Mouse (Mus musculus): ENCODE results near the gene Sprr2a1. TPM values are rescaled to one million over a fixed set of nuclear protein-coding genes. Genes with fewer than 3 reads are reported as not detected.
"Not testable (repeated sequence)": the region's sequence is repeated elsewhere in the genome, so short reads cannot be mapped to it uniquely, and the experiment has no call there.

Gene Sprr2a1
- polyA plus RNA-seq (2015; fragmentation: Nextera tagmentation; extraction: Ambion mirVana), result not detected in 2 replicates

DNA sequence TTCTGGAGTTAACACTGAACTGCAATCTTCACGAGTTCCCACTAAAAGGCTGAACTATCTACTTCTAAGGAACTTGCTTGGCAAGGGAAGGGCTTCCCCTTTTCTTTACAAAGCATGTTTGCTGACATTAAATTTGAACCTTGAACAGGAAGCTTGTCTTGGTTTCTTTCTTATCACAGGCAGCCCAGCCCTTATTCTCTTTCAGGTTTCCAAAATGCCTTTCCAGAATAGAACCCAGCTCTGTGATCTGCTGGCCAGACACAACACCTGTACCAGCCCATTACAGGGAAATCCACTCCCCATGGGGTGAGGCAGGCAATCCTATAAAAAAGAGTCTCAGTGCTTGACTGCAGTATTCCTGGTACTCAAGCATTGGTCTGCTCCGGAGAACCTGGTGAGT lies at the start of gene Sprr2a1, which contains the start of gene Sprr2a2:
TSS of gene Sprr2a1 (plus strand) at position 231 of the 400 bp plus-strand sequence.
TSS of gene Sprr2a2 (plus strand) at position 352 of the 400 bp plus-strand sequence.
- H3K9me3 ChIP-seq (ENCODE audit: low read length); H3K27ac ChIP-seq (ENCODE audit: low read depth); H3K4me3 ChIP-seq (ENCODE audit: low read depth, low read length); H3K9ac ChIP-seq (replicated peaks); DNase-seq; H3K36me3 ChIP-seq (replicated peaks; ENCODE audit: insufficient read depth, low read length); H3K27me3 ChIP-seq (ENCODE audit: insufficient read depth, low read length); ATAC-seq; H3K4me2 ChIP-seq (ENCODE audit: low read depth, low read length); H3K4me1 ChIP-seq (ENCODE audit: insufficient read depth): not testable (repeated sequence)
- WGBS (ENCODE audit: insufficient replicate concordance), result no CpG with 5 or more reads among the region's 2 CpGs

DNA sequence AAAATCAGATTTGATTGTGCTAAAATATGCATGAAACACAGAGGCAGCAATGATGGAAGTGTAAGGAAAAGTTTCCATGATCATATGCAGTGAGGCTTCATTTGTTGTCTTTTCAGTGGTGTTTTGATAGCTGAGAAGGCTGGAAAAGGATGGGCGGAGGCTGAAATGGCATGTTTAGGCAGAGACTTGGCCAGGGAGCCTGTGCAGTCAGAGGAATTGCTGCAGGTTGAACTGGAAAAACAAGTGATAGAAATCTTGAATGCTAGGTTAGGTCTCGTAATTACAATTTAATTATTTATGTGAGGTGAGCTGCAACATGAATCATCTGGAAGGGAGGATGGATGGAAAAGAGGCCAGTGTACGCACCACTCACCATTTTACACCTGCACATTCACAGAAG lies 45.8 kb upstream of the Sprr2a1 start:
- Histone ChIP-seq H3K4me1 (ENCODE audit: insufficient read depth) (no peaks in the 10 kb centered on the region), H3K36me3 (replicated peaks; ENCODE audit: insufficient read depth, low read length) (no peaks in the 10 kb centered on the region), H3K4me3 (ENCODE audit: low read depth, low read length) (no peak overlapping the region), H3K9ac (replicated peaks) (no peak overlapping the region), H3K27me3 (ENCODE audit: insufficient read depth, low read length) (no peaks in the 10 kb centered on the region), H3K27ac (ENCODE audit: low read depth) (no peak overlapping the region), H3K4me2 (ENCODE audit: low read depth, low read length) (no peak overlapping the region), H3K9me3 (ENCODE audit: low read length) (no peaks in the 10 kb centered on the region)
- ATAC-seq, result no peak
- TF ChIP-seq EP300 (IDR thresholded peaks at IDR 0.05; ENCODE audit: low read depth) (no peak), CTCF (IDR thresholded peaks at IDR 0.05; ENCODE audit: low read depth) (no peak)
- WGBS (ENCODE audit: insufficient replicate concordance), result 70% methylated on average over 3 of the region's 3 CpGs
- no peak for DNase-seq

DNA sequence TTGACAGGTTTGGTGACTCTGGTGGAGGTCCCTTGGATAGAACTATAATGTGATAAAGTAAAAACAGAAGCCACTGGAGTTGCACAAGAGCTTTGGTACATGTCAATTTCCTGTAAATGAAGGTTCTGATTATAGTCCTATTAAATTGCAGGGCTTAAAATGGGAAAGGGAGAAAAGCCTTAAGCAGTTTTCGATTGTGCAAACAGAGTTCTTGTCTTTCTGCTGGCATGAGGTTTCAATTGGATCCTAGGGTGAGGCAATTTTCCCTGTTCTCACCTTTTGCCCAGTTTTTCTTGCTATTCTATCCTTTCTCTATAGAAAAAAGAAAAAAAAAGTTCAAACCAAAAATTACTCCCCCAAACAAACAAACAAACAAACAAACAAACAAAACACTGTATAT lies 38.7 kb upstream of the Sprr2a1 start:
- 71% methylated on average over 1 of the region's 1 CpGs for WGBS (ENCODE audit: insufficient replicate concordance)

DNA sequence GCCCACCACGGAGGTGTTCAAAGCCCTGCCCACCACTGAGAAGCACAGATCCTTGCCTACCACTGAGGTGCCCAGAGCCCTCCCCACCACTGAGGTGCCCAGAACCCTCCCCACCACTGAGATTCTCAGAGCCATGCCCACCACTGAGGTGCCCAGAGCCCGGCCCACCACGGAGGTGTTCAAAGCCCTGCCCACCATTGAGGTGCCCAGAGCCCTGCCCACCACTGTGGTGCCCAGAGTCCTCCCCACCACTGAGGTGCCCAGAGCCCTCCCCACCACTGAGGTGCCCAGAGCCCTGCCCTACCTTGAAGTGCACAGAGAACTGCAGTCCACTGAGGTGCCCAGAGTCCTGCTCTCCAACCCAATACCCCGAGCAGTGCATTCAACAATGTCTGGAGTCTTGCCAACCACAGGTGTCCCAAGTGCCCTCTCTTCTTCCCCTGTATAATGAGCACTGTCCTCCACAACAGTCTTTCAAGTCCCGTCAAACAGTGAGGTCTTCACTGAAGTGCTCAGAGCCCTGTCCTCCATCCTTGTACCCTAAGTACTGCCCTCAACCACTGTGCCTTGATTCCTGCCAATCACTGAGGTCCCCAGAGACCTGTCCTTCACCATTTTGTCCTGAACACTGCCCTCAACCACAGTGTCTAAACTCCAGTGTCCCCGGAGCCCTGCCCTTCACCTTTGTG lies 19.9 kb upstream of the Sprr2a1 start:
- Histone ChIP-seq H3K27me3 (ENCODE audit: insufficient read depth, low read length) (no peaks in the 10 kb centered on the region), H3K9ac (replicated peaks) (no peak overlapping the region), H3K27ac (ENCODE audit: low read depth) (no peak overlapping the region), H3K36me3 (replicated peaks; ENCODE audit: insufficient read depth, low read length) (no peaks in the 10 kb centered on the region), H3K4me3 (ENCODE audit: low read depth, low read length) (no peak overlapping the region), H3K4me1 (ENCODE audit: insufficient read depth) (no peaks in the 10 kb centered on the region), H3K9me3 (ENCODE audit: low read length) (no peaks in the 10 kb centered on the region), H3K4me2 (ENCODE audit: low read depth, low read length) (no peak overlapping the region)
- no peak for DNase-seq
- no peak for ATAC-seq
- 72% methylated on average over 6 of the region's 6 CpGs for WGBS (ENCODE audit: insufficient replicate concordance)
- no peak for TF ChIP-seq EP300 (IDR thresholded peaks at IDR 0.05; ENCODE audit: low read depth)
- TF ChIP-seq CTCF (IDR thresholded peaks at IDR 0.05; ENCODE audit: low read depth), result no peak

More for the DNA sequence above, 38.7 kb upstream of the Sprr2a1 start:
- Histone ChIP-seq H3K27me3 (ENCODE audit: insufficient read depth, low read length) (no peaks in the 10 kb centered on the region), H3K9me3 (ENCODE audit: low read length) (no peaks in the 10 kb centered on the region), H3K4me1 (ENCODE audit: insufficient read depth) (no peaks in the 10 kb centered on the region), H3K9ac (replicated peaks) (no peak overlapping the region), H3K4me2 (ENCODE audit: low read depth, low read length) (no peak overlapping the region), H3K4me3 (ENCODE audit: low read depth, low read length) (no peak overlapping the region), H3K36me3 (replicated peaks; ENCODE audit: insufficient read depth, low read length) (no peaks in the 10 kb centered on the region), H3K27ac (ENCODE audit: low read depth) (no peak overlapping the region)
- no peak for TF ChIP-seq CTCF (IDR thresholded peaks at IDR 0.05; ENCODE audit: low read depth)
- no peak for TF ChIP-seq EP300 (IDR thresholded peaks at IDR 0.05; ENCODE audit: low read depth)
- ATAC-seq (no peak), DNase-seq (no peak)

DNA sequence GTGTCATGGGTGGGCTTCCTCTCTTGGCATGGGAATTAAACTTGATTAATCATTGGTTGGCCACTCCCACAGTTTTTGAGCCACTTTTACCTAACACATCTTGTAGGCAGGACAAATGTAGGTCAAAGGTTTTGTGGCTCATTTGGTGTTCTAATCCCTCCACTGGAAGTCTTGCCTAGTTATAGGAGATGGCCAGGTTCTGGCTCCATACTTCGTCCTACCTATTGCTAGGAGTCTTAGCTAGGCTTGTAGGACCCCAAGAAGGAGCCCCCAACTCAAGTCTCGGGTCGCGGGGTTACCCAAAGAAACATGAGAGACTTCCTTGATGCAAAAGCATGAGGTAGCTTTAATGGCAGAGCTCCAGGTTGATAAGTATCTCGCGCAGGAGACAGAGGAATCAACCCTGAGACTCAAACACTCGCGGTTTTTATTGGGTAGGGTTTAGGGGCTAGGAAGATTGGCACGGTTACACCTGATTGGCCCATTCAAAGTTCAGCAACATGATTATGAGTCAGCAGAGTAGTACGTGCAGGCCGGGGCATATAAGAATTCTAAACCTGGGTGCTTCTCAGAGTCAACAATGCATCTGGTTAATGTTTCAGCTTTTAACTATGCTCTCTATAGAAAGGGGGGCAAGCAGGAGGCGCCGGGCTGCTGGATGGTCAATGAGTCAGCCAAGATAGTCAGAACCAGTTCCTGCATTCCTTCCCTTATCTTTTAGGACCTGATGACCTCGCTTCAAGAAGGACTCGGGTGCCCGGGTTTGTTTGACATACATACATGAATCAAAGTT lies 4.3 kb upstream of the Sprr2a1 start:
- H3K4me3 ChIP-seq (ENCODE audit: low read depth, low read length); H3K36me3 ChIP-seq (replicated peaks; ENCODE audit: insufficient read depth, low read length); H3K4me2 ChIP-seq (ENCODE audit: low read depth, low read length); H3K27me3 ChIP-seq (ENCODE audit: insufficient read depth, low read length); H3K27ac ChIP-seq (ENCODE audit: low read depth); H3K9ac ChIP-seq (replicated peaks); H3K4me1 ChIP-seq (ENCODE audit: insufficient read depth); H3K9me3 ChIP-seq (ENCODE audit: low read length); DNase-seq: not testable (repeated sequence)
- peak; percentile 48 for ATAC-seq
- no CpG with 5 or more reads among the region's 16 CpGs for WGBS (ENCODE audit: insufficient replicate concordance)

DNA sequence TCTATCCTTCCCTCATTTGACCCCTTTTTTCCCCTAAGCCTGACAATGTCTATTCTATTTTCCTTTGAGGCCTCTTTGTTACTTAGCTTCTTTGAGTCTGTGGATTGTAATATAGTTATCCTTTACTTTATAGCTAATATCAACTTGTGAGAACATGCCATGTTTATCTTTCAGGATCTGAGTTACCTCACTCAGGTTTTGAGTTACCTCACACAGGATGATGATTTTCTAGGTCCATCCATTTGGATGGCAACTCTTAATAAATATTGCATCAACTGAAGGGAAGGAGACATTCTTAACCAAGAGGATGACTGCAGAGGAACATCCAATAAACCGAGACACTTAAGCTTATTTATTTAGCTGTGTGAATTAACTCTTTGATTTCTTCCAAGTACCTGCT lies 3.5 kb upstream of the Sprr2a1 start:
- not testable (repeated sequence) for H3K4me2 ChIP-seq (ENCODE audit: low read depth, low read length); H3K36me3 ChIP-seq (replicated peaks; ENCODE audit: insufficient read depth, low read length); DNase-seq; H3K27ac ChIP-seq (ENCODE audit: low read depth); H3K4me3 ChIP-seq (ENCODE audit: low read depth, low read length); H3K4me1 ChIP-seq (ENCODE audit: insufficient read depth); H3K27me3 ChIP-seq (ENCODE audit: insufficient read depth, low read length); H3K9me3 ChIP-seq (ENCODE audit: low read length); H3K9ac ChIP-seq (replicated peaks)
- ATAC-seq, result peak; percentile 65
- WGBS (ENCODE audit: insufficient replicate concordance), result no CpG with 5 or more reads among the region's 1 CpGs

DNA sequence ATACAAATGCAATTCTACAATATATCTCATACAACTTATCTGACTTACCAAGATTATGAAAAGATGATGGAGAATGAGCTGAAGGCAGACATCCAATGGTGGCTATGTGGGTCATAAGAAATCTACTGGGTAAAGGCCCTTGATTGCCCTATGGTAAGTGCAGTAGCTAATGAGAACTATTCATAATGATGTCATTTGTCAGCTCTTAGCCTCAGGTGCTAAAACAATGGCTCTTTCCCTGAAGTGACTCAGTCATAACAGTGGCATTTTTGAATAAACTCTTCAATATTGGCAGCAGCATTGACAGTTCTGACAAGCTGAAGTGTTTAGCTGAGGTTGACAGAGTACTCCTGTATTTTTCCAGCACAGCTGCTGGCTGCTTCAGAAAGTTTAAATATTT lies 1.9 kb upstream of the Sprr2a1 start:
- not testable (repeated sequence) for H3K4me3 ChIP-seq (ENCODE audit: low read depth, low read length); H3K4me2 ChIP-seq (ENCODE audit: low read depth, low read length); DNase-seq; H3K27ac ChIP-seq (ENCODE audit: low read depth); H3K27me3 ChIP-seq (ENCODE audit: insufficient read depth, low read length); H3K9ac ChIP-seq (replicated peaks); H3K4me1 ChIP-seq (ENCODE audit: insufficient read depth); H3K9me3 ChIP-seq (ENCODE audit: low read length); H3K36me3 ChIP-seq (replicated peaks; ENCODE audit: insufficient read depth, low read length); ATAC-seq

DNA sequence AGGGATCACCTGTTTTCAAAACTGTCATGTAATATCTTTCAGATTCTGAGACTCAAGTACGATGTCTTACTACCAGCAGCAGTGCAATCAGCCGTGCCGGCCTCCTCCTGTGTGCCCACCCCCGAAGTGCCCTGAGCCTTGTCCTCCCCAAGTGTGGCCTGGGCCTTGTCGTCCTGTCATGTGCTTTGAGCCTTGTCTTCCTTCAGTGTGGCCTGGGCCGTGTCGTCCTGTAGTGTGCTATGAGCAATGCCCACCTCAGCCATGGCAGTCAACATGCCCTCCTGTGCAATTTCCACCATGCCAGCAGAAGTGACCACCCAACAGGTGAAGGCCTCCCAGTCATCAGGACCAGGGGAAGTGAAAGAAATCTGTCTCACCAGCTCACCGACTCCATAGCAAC lies 3.4 kb downstream of the Sprr2a1 start:
- H3K9me3 ChIP-seq (ENCODE audit: low read length); H3K27me3 ChIP-seq (ENCODE audit: insufficient read depth, low read length); H3K4me2 ChIP-seq (ENCODE audit: low read depth, low read length); H3K4me1 ChIP-seq (ENCODE audit: insufficient read depth); H3K27ac ChIP-seq (ENCODE audit: low read depth); H3K4me3 ChIP-seq (ENCODE audit: low read depth, low read length); H3K9ac ChIP-seq (replicated peaks); H3K36me3 ChIP-seq (replicated peaks; ENCODE audit: insufficient read depth, low read length); DNase-seq: not testable (repeated sequence)
- peak; percentile 15; the same call in 1 of the 2 replicates for ATAC-seq
- no CpG with 5 or more reads among the region's 8 CpGs for WGBS (ENCODE audit: insufficient replicate concordance)

DNA sequence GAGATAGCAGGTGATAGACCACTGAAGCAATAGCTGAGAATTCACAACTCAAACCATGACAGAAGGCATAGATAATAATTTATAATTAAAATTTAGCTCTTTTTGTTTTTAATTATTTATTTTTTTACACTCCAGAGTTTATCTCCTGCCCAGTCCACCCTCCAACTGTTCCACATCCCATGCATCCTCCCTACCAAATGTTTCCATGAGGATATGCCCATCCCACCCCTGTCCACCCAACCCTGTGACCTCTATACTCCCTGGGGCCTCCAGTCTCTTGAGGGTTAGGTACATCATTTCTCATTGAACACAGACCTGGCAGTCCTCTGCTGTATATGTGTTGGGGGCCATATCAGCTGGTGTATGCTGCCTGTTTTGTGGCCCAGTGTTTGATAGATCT lies 8.1 kb downstream of the Sprr2a1 start:
- not testable (repeated sequence) for H3K4me2 ChIP-seq (ENCODE audit: low read depth, low read length); H3K36me3 ChIP-seq (replicated peaks; ENCODE audit: insufficient read depth, low read length); ATAC-seq; DNase-seq; H3K4me3 ChIP-seq (ENCODE audit: low read depth, low read length); H3K27ac ChIP-seq (ENCODE audit: low read depth); H3K4me1 ChIP-seq (ENCODE audit: insufficient read depth); H3K27me3 ChIP-seq (ENCODE audit: insufficient read depth, low read length); H3K9ac ChIP-seq (replicated peaks); H3K9me3 ChIP-seq (ENCODE audit: low read length)

Data from liver, postnatal 0 days (tissue).